ENCODE assay signal across 8 mouse cellular contexts in the genomic region with DNA sequence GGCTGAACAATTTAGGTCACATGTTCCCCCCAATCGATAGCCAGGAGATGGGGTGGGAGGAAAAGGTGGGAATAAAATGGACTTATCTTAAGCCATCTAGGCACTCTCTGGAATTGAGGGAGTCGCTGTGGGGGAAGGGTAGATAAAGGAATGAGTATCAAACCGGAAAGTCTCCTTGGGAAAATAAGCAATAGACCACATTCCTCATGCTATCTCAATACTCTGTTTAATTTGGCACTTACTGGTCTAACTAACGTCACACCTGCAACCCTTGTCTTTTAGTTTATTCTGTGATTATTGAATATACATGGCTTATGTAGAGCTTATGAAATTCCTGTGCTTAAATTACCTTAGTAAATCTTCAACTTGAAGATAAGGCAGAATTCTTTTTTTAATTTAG.
"Had no signal": no experiment of that assay in that cellular context is flagged by ENCODE, and none has a peak within 500 bp of the region (broad histone marks: within the 10 kb centered on the region; RNA-seq: fewer than 3 reads in every experiment).

No protein-coding gene starts in this region.

- H3K9ac ChIP-seq: kidney, embryonic 15.5 days; limb, embryonic 13.5 days; midbrain, embryonic 13.5 days had no signal

- H3K4me1 ChIP-seq: limb, embryonic 13.5 days; midbrain, embryonic 13.5 days had no signal

- H3K27me3 ChIP-seq: kidney, embryonic 15.5 days; limb, embryonic 13.5 days; midbrain, embryonic 13.5 days had no signal

- H3K27ac ChIP-seq: kidney, embryonic 15.5 days; limb, embryonic 13.5 days; midbrain, embryonic 13.5 days had no signal

- DNase-seq: kidney, adult 2 months; kidney, postnatal 14 days; left cerebral cortex, postnatal 4 days; thymus, postnatal 4 days had no signal

- H3K36me3 ChIP-seq: kidney, embryonic 15.5 days; limb, embryonic 13.5 days; midbrain, embryonic 13.5 days had no signal

- H3K4me2 ChIP-seq: kidney, embryonic 15.5 days; limb, embryonic 13.5 days; liver, embryonic 11.5 days; midbrain, embryonic 13.5 days had no signal

- ATAC-seq: midbrain, embryonic 13.5 days had no signal

- H3K4me3 ChIP-seq: kidney, embryonic 15.5 days; limb, embryonic 13.5 days; midbrain, embryonic 13.5 days had no signal

- H3K9me3 ChIP-seq: kidney, embryonic 15.5 days; limb, embryonic 13.5 days; midbrain, embryonic 13.5 days had no signal
